Mouse (Mus musculus): ENCODE measurements around the gene Ildr2. TPM values are rescaled to one million over a fixed set of nuclear protein-coding genes. Genes with fewer than 3 reads are reported as not detected.

Ildr2 gene
- polyA plus RNA-seq, 1 experiment from 2014 or later: 1.1 TPM

DNA sequence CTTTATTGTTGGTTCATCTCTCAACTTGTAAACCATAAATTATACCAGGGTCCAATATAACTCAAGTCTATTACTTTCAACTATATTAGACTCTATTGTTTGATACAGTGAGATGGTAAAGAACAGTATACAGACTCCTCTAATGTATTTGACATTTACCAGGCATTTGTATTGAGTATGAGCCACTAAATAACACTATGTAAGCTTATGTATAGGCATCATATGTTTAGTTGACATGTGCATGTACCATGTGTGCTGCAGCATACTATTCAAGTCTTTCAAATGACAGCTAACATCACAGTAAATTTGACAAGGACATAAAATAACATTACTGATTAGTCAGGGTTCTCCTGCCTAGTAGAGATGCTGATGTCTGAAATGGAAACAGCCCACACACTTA is 109.2 kb downstream of the Ildr2 start:
- Histone ChIP-seq H3K27ac (ENCODE audit: low read length) (peak overlapping the region; percentile 46; the same call in 1 of the 2 replicates), H3K4me1 (replicated peaks; ENCODE audit: control insufficient read depth, insufficient read depth, low read length) (no peaks in the 10 kb centered on the region), H3K4me3 (ENCODE audit: low read length) (no peak overlapping the region), H3K27me3 (ENCODE audit: control insufficient read depth, insufficient read depth, low read depth, low read length) (no peaks in the 10 kb centered on the region), H3K4me2 (ENCODE audit: low read depth, low read length) (no peak overlapping the region), H3K9me3 (ENCODE audit: control insufficient read depth, low read length) (no peaks in the 10 kb centered on the region), H3K9ac (ENCODE audit: low read length) (no peak overlapping the region), H3K36me3 (ENCODE audit: control insufficient read depth, insufficient read depth, low read length) (no peaks in the 10 kb centered on the region)
- peak; percentile 54 for ATAC-seq (ENCODE audit: low read depth)

Other genes with a start within 250 kb of the Ildr2 start
- gene Dusp27, start 126.2 kb upstream of the Ildr2 start, polyA plus RNA-seq (2015; fragmentation: Nextera tagmentation; extraction: Ambion mirVana): 3.3 and 3.7 TPM in 2 replicates
- gene Gpa33, start 123.9 kb upstream of the Ildr2 start, polyA plus RNA-seq (2015; fragmentation: Nextera tagmentation; extraction: Ambion mirVana): 0.18 and 0.25 TPM in 2 replicates
- gene Mael, start 15.4 kb upstream of the Ildr2 start, polyA plus RNA-seq (2015; fragmentation: Nextera tagmentation; extraction: Ambion mirVana): not detected in 2 replicates
- 57.1 and 61.4 TPM in 2 replicates for gene Tada1, start 125.0 kb downstream of the Ildr2 start, polyA plus RNA-seq (2015; fragmentation: Nextera tagmentation; extraction: Ambion mirVana)
- 9.8 and 10.4 TPM in 2 replicates for gene Pogk, start 155.7 kb downstream of the Ildr2 start, polyA plus RNA-seq (2015; fragmentation: Nextera tagmentation; extraction: Ambion mirVana)
- not detected in 2 replicates for gene Gm4846, start 243.4 kb downstream of the Ildr2 start, polyA plus RNA-seq (2015; fragmentation: Nextera tagmentation; extraction: Ambion mirVana)

All from lung, embryonic 16.5 days (tissue).